Mouse (Mus musculus): ENCODE results near the gene 9430015G10Rik. TPM values are rescaled to one million over a fixed set of nuclear protein-coding genes. Genes with fewer than 3 reads are reported as not detected.

The 9430015G10Rik gene
- polyA plus RNA-seq, 1 experiment from 2014 or later, result 43.8 TPM

Other genes with a start within 250 kb of the 9430015G10Rik start
- 0.55 and 0.62 TPM in 2 replicates for gene Tas1r3, start 246.6 kb upstream of the 9430015G10Rik start, polyA plus RNA-seq (2015; fragmentation: Nextera tagmentation; extraction: Ambion mirVana)
- gene Cptp, start 240.5 kb upstream of the 9430015G10Rik start, polyA plus RNA-seq (2015; fragmentation: Nextera tagmentation; extraction: Ambion mirVana), result 15.6 and 16.4 TPM in 2 replicates
- 70.9 and 81.0 TPM in 2 replicates for gene Ints11, start 240.4 kb upstream of the 9430015G10Rik start, polyA plus RNA-seq (2015; fragmentation: Nextera tagmentation; extraction: Ambion mirVana)
- gene Pusl1, start 218.2 kb upstream of the 9430015G10Rik start, polyA plus RNA-seq (2015; fragmentation: Nextera tagmentation; extraction: Ambion mirVana), result 48.4 and 54.7 TPM in 2 replicates
- gene Acap3, start 218.2 kb upstream of the 9430015G10Rik start, polyA plus RNA-seq (2015; fragmentation: Nextera tagmentation; extraction: Ambion mirVana), result 21.1 and 21.6 TPM in 2 replicates
- 113 and 120 TPM in 2 replicates for gene Ube2j2, start 166.2 kb upstream of the 9430015G10Rik start, polyA plus RNA-seq (2015; fragmentation: Nextera tagmentation; extraction: Ambion mirVana)
- 39.5 and 43.6 TPM in 2 replicates for gene C1qtnf12, start 147.7 kb upstream of the 9430015G10Rik start, polyA plus RNA-seq (2015; fragmentation: Nextera tagmentation; extraction: Ambion mirVana)
- 16.2 and 18.4 TPM in 2 replicates for gene B3galt6, start 117.3 kb upstream of the 9430015G10Rik start, polyA plus RNA-seq (2015; fragmentation: Nextera tagmentation; extraction: Ambion mirVana)
- 154 and 156 TPM in 2 replicates for gene Sdf4, start 117.1 kb upstream of the 9430015G10Rik start, polyA plus RNA-seq (2015; fragmentation: Nextera tagmentation; extraction: Ambion mirVana)
- 1.3 TPM in 1 of 2 replicates, not detected in the other for gene Tnfrsf4, start 96.1 kb upstream of the 9430015G10Rik start, polyA plus RNA-seq (2015; fragmentation: Nextera tagmentation; extraction: Ambion mirVana)
- 3.0 and 4.1 TPM in 2 replicates for gene Tnfrsf18, start 83.8 kb upstream of the 9430015G10Rik start, polyA plus RNA-seq (2015; fragmentation: Nextera tagmentation; extraction: Ambion mirVana)
- gene Ttll10, start 50.6 kb upstream of the 9430015G10Rik start, polyA plus RNA-seq (2015; fragmentation: Nextera tagmentation; extraction: Ambion mirVana), result 2.0 and 2.7 TPM in 2 replicates
- gene Rnf223, start 20.5 kb downstream of the 9430015G10Rik start, polyA plus RNA-seq (2015; fragmentation: Nextera tagmentation; extraction: Ambion mirVana), result 0.30 and 0.40 TPM in 2 replicates
- 83.7 and 92.1 TPM in 2 replicates for gene Agrn, start 87.5 kb downstream of the 9430015G10Rik start, polyA plus RNA-seq (2015; fragmentation: Nextera tagmentation; extraction: Ambion mirVana)
- 1.6 and 2.1 TPM in 2 replicates for gene Isg15, start 90.8 kb downstream of the 9430015G10Rik start, polyA plus RNA-seq (2015; fragmentation: Nextera tagmentation; extraction: Ambion mirVana)
- gene AW011738, start 93.3 kb downstream of the 9430015G10Rik start, polyA plus RNA-seq (2015; fragmentation: Nextera tagmentation; extraction: Ambion mirVana), result 2.3 and 2.9 TPM in 2 replicates
- gene Perm1, start 105.9 kb downstream of the 9430015G10Rik start, polyA plus RNA-seq (2015; fragmentation: Nextera tagmentation; extraction: Ambion mirVana), result 0.62 and 1.1 TPM in 2 replicates
- 29.9 and 30.7 TPM in 2 replicates for gene Plekhn1, start 124.9 kb downstream of the 9430015G10Rik start, polyA plus RNA-seq (2015; fragmentation: Nextera tagmentation; extraction: Ambion mirVana)
- gene Noc2l, start 126.0 kb downstream of the 9430015G10Rik start, polyA plus RNA-seq (2015; fragmentation: Nextera tagmentation; extraction: Ambion mirVana), result 77.8 and 86.3 TPM in 2 replicates
- 0.62 and 0.66 TPM in 2 replicates for gene Samd11, start 145.7 kb downstream of the 9430015G10Rik start, polyA plus RNA-seq (2015; fragmentation: Nextera tagmentation; extraction: Ambion mirVana)
- gene Vmn2r-ps159, start 221.1 kb downstream of the 9430015G10Rik start, polyA plus RNA-seq (2015; fragmentation: Nextera tagmentation; extraction: Ambion mirVana), result not detected in 2 replicates

Data from embryonic facial prominence, embryonic 13.5 days (tissue).